Mouse (Mus musculus): ENCODE results near the gene Robo3.

Gene Robo3

DNA sequence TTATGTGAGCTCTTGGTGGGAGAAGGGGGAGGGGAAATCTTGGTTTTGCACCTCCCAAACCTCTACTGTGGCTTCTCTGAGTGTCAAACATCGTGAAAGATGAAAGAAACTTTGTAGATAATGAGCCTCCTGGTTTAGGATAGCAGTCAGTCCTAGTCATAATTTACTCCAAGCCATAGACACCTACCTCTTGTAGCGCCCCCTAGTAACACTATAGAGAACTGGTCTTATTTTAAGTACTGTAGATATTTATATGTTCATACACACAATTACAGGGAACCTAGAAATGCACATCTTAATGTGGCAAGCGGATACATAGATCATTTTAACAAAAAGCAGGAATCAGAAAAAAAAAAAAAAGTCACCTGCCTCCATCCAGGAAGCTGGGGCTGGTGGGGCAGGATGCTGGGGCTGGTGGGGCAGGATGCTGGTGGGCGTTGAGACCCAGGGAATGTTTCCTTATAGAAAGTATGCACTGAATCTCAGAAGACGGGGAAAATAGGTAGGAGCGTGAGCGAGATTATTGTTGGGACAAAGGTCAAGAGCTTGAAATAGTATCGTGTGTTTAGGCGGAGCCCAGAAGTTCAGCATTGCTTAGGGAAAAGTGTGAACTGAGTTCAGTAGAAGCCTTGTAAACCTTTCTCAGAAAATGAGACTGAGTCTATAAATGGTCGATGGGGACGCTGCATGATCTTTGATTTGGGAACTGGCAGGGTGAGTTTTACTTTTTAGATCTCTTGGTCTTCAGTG lies 64.8 kb downstream of the Robo3 start:
- DNase-seq (ENCODE audit: low read depth), result no peak

DNA sequence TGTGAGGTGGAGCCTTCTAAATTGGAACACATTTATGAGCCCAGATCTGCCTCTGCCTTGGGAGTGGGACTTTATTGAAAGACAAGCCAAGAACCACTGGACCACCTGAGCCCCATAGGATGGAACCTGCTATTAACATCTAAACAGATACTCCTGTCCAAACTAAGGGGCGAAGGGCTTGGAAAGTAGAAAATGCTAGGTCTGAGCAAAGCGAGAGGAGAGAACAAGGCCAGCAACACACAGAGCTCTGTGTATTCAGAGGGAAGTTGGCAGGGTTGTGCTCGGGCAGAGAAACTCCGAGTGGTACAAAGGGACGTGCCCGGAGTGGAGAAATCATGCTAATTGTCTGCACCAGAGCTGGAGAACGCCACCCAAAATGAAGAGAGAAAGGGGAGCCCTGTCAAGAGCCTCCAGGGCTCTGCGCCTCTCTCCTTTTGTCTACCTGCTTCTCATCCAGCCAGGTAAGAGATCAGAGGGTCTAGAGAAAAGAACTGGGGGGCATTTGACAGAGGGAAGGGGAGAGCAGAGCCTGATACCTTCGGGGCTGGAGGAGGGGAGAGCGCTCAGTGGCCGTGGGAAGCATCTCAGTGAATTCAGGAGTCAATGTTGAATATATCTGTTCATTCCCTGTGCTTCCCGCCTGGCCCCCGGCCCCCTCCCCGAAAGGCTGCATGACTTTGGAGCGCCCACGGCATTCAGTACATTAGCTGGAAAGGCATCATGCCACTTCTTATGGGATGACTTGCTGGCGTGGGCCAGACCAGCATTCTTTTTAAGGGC lies 65.6 kb downstream of the Robo3 start, which contains the start of gene Hepacam:
Gene Hepacam (plus strand): TSS at position 51 of the 780 bp plus-strand sequence.
- DNase-seq (ENCODE audit: low read depth), result no peak

DNA sequence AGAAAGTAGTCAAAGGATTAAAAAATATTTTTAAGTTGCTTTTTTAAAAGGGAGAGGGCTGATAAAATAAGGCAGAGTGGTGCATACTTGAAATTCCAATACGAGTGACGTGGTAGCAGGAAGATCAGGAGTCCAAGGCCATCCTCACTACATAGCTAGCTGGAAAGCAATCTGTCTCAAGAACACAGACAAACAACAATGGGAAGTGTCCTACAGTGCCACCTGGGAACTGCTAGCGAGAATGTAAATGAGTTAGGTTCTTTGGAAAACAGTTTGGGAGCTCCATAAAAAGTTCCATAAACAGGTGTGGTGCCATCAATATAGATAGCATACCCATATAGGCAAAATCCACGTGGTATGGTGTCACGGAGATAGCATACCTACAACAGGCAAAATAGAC lies 67.3 kb downstream of the Robo3 start:
- no peak for DNase-seq (ENCODE audit: low read depth)

Data from c-Kit-positive CD71-negative TER-119-negative erythroid progenitor cells, embryonic 14.5 days (primary cell).